Mouse (Mus musculus): ENCODE data around the gene Sdk2.

DNA sequence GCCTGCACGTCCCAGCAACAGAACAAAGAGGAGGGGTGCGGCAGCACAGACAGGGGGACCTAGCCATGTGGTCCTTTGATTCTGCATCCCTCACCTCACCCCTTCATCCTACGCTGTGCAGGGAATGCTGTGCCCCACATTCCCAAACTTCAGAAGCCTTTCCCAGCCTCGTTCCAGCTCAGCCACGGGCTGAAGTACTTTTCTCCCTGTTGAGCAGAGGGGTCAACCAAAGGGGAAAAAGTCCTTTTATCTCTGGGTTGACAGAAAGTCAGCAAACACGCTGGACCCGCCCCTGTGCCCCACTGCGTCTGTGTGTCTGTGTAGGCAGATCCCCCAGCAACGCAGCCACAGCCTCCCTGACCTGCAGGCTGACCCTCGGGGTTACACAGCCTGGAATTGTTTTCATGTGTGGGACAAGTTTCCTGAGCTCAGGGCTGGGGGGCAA, 18.9 kb downstream of the Sdk2 start:
- TF ChIP-seq POLR2AphosphoS2 (IDR thresholded peaks at IDR 0.05; ENCODE audit: low read length), result no peak
- no peak for TF ChIP-seq EP300 (IDR thresholded peaks at IDR 0.05; ENCODE audit: low read depth in 1 of 2, low read length in 2 of 2)
- no peak for TF ChIP-seq CTCF (IDR thresholded peaks at IDR 0.05 in 2 of 3, conservative IDR thresholded peaks at IDR 0.05 in 1 of 3; ENCODE audit: control insufficient read depth in 1 of 3, insufficient read depth in 1 of 3, low read depth in 2 of 3, low read length in 3 of 3, poor library complexity in 1 of 3, severe bottlenecking in 1 of 3)
- TF ChIP-seq SIN3A (IDR thresholded peaks at IDR 0.05; ENCODE audit: low read length), result no peak
